Mouse (Mus musculus): ENCODE measurements around the gene Cldn15.
"Not testable (repeated sequence)": the region's sequence is repeated elsewhere in the genome, so short reads cannot be mapped to it uniquely, and the experiment has no call there.

Cldn15 gene

GRCm38 (mm10) chr5:136940845-136941560 lies 25.4 kb upstream of the Cldn15 start:
- TF ChIP-seq NANOG (IDR thresholded peaks at IDR 0.05; ENCODE audit: borderline replicate concordance, low read length) = peak; percentile 38; the same call in 1 of the 2 replicates
- no peak for TF ChIP-seq POU5F1 (IDR thresholded peaks at IDR 0.05; ENCODE audit: borderline replicate concordance, low read length)
- no peak for TF ChIP-seq CTCF (conservative IDR thresholded peaks at IDR 0.05; ENCODE audit: low read length)
- Histone ChIP-seq H3K4me1 (replicated peaks; ENCODE audit: low read depth, low read length) (peaks cover 59% of the 10 kb centered on the region), H3K27me3 (ENCODE audit: insufficient read depth, low read length) (no peaks in the 10 kb centered on the region), H3K4me3 (replicated peaks; ENCODE audit: low read length) (peak overlapping the region; percentile 80), H3K36me3 (ENCODE audit: insufficient read depth, low read length) (peaks cover 60% of the 10 kb centered on the region), H3K9me3 (ENCODE audit: low read length) (peaks cover 24% of the 10 kb centered on the region)

- H3K36me3 ChIP-seq (ENCODE audit: insufficient read depth, low read length) = peaks cover 67% of the 10 kb centered on the region
- no peak for TF ChIP-seq POU5F1 (IDR thresholded peaks at IDR 0.05; ENCODE audit: borderline replicate concordance, low read length)
- peaks cover 56% of the 10 kb centered on the region for H3K4me1 ChIP-seq (replicated peaks; ENCODE audit: low read depth, low read length)
- peak overlapping the region; percentile 80 for H3K4me3 ChIP-seq (replicated peaks; ENCODE audit: low read length)
- peaks cover 33% of the 10 kb centered on the region for H3K9me3 ChIP-seq (ENCODE audit: low read length)
- no peaks in the 10 kb centered on the region for H3K27me3 ChIP-seq (ENCODE audit: insufficient read depth, low read length)
Measured at GRCm38 (mm10) chr5:136942781-136943180, 23.6 kb upstream of the Cldn15 start.

- Histone ChIP-seq H3K36me3 (ENCODE audit: insufficient read depth, low read length) (peaks cover 66% of the 10 kb centered on the region), H3K27me3 (ENCODE audit: insufficient read depth, low read length) (no peaks in the 10 kb centered on the region), H3K9me3 (ENCODE audit: low read length) (peaks cover 34% of the 10 kb centered on the region), H3K4me3 (replicated peaks; ENCODE audit: low read length) (peak overlapping the region; percentile 41; the same call in 1 of the 2 replicates), H3K4me1 (replicated peaks; ENCODE audit: low read depth, low read length) (peaks cover 56% of the 10 kb centered on the region)
- TF ChIP-seq CTCF (conservative IDR thresholded peaks at IDR 0.05; ENCODE audit: low read length) = no peak
- 0 out of 2 replicates have a peak, but pooled peaks have one; percentile 16 for TF ChIP-seq NANOG (IDR thresholded peaks at IDR 0.05; ENCODE audit: borderline replicate concordance, low read length)
Measured at GRCm38 (mm10) chr5:136943382-136943781, 23.0 kb upstream of the Cldn15 start.

- Histone ChIP-seq H3K4me1 (replicated peaks; ENCODE audit: low read depth, low read length) (peaks cover 63% of the 10 kb centered on the region), H3K27me3 (ENCODE audit: insufficient read depth, low read length) (no peaks in the 10 kb centered on the region), H3K36me3 (ENCODE audit: insufficient read depth, low read length) (peaks cover 64% of the 10 kb centered on the region), H3K4me3 (replicated peaks; ENCODE audit: low read length) (0 out of 2 replicates have a peak overlapping the region, but pooled peaks have one; percentile 23), H3K9me3 (ENCODE audit: low read length) (peaks cover 35% of the 10 kb centered on the region)
- TF ChIP-seq CTCF (conservative IDR thresholded peaks at IDR 0.05; ENCODE audit: low read length) (no peak), NANOG (IDR thresholded peaks at IDR 0.05; ENCODE audit: borderline replicate concordance, low read length) (no peak), POU5F1 (IDR thresholded peaks at IDR 0.05; ENCODE audit: borderline replicate concordance, low read length) (no peak)
Measured at GRCm38 (mm10) chr5:136945084-136945483, 21.3 kb upstream of the Cldn15 start.

- Histone ChIP-seq H3K36me3 (ENCODE audit: insufficient read depth, low read length) (peaks cover 51% of the 10 kb centered on the region), H3K9me3 (ENCODE audit: low read length) (peaks cover 35% of the 10 kb centered on the region), H3K27me3 (ENCODE audit: insufficient read depth, low read length) (no peaks in the 10 kb centered on the region), H3K4me1 (replicated peaks; ENCODE audit: low read depth, low read length) (peaks cover 70% of the 10 kb centered on the region), H3K4me3 (replicated peaks; ENCODE audit: low read length) (no peak overlapping the region)
- TF ChIP-seq CTCF (conservative IDR thresholded peaks at IDR 0.05; ENCODE audit: low read length) (no peak), POU5F1 (IDR thresholded peaks at IDR 0.05; ENCODE audit: borderline replicate concordance, low read length) (no peak), NANOG (IDR thresholded peaks at IDR 0.05; ENCODE audit: borderline replicate concordance, low read length) (no peak)
Measured at GRCm38 (mm10) chr5:136947874-136948273, 18.5 kb upstream of the Cldn15 start.

GRCm38 (mm10) chr5:136949551-136950336 lies 16.7 kb upstream of the Cldn15 start:
- H3K27me3 ChIP-seq (ENCODE audit: insufficient read depth, low read length); H3K4me3 ChIP-seq (replicated peaks; ENCODE audit: low read length): not testable (repeated sequence)
- Histone ChIP-seq H3K4me1 (replicated peaks; ENCODE audit: low read depth, low read length) (peaks cover 61% of the 10 kb centered on the region), H3K36me3 (ENCODE audit: insufficient read depth, low read length) (peaks cover 36% of the 10 kb centered on the region), H3K9me3 (ENCODE audit: low read length) (peaks cover 31% of the 10 kb centered on the region)

GRCm38 (mm10) chr5:136950521-136950920 lies 15.9 kb upstream of the Cldn15 start:
- Histone ChIP-seq H3K4me3 (replicated peaks; ENCODE audit: low read length) (peak overlapping the region; percentile 93), H3K4me1 (replicated peaks; ENCODE audit: low read depth, low read length) (peaks cover 61% of the 10 kb centered on the region), H3K27me3 (ENCODE audit: insufficient read depth, low read length) (no peaks in the 10 kb centered on the region), H3K36me3 (ENCODE audit: insufficient read depth, low read length) (peaks cover 36% of the 10 kb centered on the region), H3K9me3 (ENCODE audit: low read length) (peaks cover 31% of the 10 kb centered on the region)
- TF ChIP-seq POU5F1 (IDR thresholded peaks at IDR 0.05; ENCODE audit: borderline replicate concordance, low read length) (no peak), NANOG (IDR thresholded peaks at IDR 0.05; ENCODE audit: borderline replicate concordance, low read length) (no peak), CTCF (conservative IDR thresholded peaks at IDR 0.05; ENCODE audit: low read length) (no peak)

- Histone ChIP-seq H3K36me3 (ENCODE audit: insufficient read depth, low read length) (peaks cover 37% of the 10 kb centered on the region), H3K4me3 (replicated peaks; ENCODE audit: low read length) (peak overlapping the region; percentile 93), H3K27me3 (ENCODE audit: insufficient read depth, low read length) (no peaks in the 10 kb centered on the region), H3K4me1 (replicated peaks; ENCODE audit: low read depth, low read length) (peaks cover 64% of the 10 kb centered on the region), H3K9me3 (ENCODE audit: low read length) (peaks cover 25% of the 10 kb centered on the region)
- TF ChIP-seq POU5F1 (IDR thresholded peaks at IDR 0.05; ENCODE audit: borderline replicate concordance, low read length) (no peak), NANOG (IDR thresholded peaks at IDR 0.05; ENCODE audit: borderline replicate concordance, low read length) (no peak), CTCF (conservative IDR thresholded peaks at IDR 0.05; ENCODE audit: low read length) (no peak)
Measured at GRCm38 (mm10) chr5:136952153-136952552, 14.3 kb upstream of the Cldn15 start.
